Mouse (Mus musculus) forebrain, embryonic 11.5 days (tissue): ENCODE measurements at regions not wholly inside any gene's neighbourhood (a gene's known extent, or its start where the extent isn't known, plus 50 kb on each side); places are given as distances from the start of the nearest gene placed in this dataset.
A peak's percentile ranks its signal among the peaks of the same experiment; 100 is the strongest.

Source experiments
- ATAC-seq: fragments of 200-750 bp; cut with Nextera tagmentation; replicated peaks from 2 replicates; pipeline ENCODE4 v1.8.0; 2017; ENCODE audit warnings: moderate TSS enrichment; ENCODE audit not compliant: low FRiP score
- DNase-seq: peaks from one replicate; pipeline ENCODE4 v3.0.0-alpha.2; 2017; ENCODE audit warnings: low spot score
- H3K27ac ChIP-seq: fragments of 300-500 bp; sonication (generic); 2 replicates; pipeline ENCODE4 v1.5.1; 2014; ENCODE audit warnings: low read depth, low read length
- H3K27me3 ChIP-seq: fragments of 300-500 bp; sonication (generic); 2 replicates; pipeline ENCODE4 v1.6.1; 2014; ENCODE audit warnings: mild to moderate bottlenecking, low read length, mixed read lengths; ENCODE audit not compliant: control insufficient read depth, insufficient read depth
- H3K36me3 ChIP-seq: fragments of 300-500 bp; sonication (generic); 2 replicates; pipeline ENCODE4 v1.6.1; 2014; ENCODE audit warnings: mild to moderate bottlenecking, low read length, moderate library complexity, mixed read lengths; ENCODE audit not compliant: control insufficient read depth, insufficient read depth
- H3K4me1 ChIP-seq: fragments of 300-500 bp; sonication (generic); replicated peaks from 2 replicates; pipeline ENCODE4 v1.6.1; 2014; ENCODE audit warnings: low read length, mixed read lengths; ENCODE audit not compliant: control insufficient read depth, insufficient read depth
- H3K4me2 ChIP-seq: fragments of 300-500 bp; sonication (generic); 2 replicates; pipeline ENCODE4 v1.6.1; 2014; ENCODE audit warnings: low read depth, mild to moderate bottlenecking, low read length, moderate library complexity, mixed read lengths; ENCODE audit not compliant: severe bottlenecking
- H3K4me3 ChIP-seq: fragments of 300-500 bp; sonication (generic); 2 replicates; pipeline ENCODE4 v1.5.1; 2014; ENCODE audit warnings: low read depth, low read length
- H3K9ac ChIP-seq: fragments of 300-500 bp; sonication (generic); 2 replicates; pipeline ENCODE4 v1.6.1; 2014; ENCODE audit warnings: low read length
- H3K9me3 ChIP-seq: fragments of 300-500 bp; sonication (generic); 2 replicates; pipeline ENCODE4 v1.6.1; 2016; ENCODE audit warnings: low read length, mixed read lengths; ENCODE audit not compliant: control insufficient read depth
- WGBS: fragments of 180-500 bp; shearing (Covaris S2); extraction: QIAGEN DNeasy Blood & Tissue Kit; methylation state at CpG from one replicate; pipeline ENCODE4 v1.1.7; 2014; 5-methylcytosine and 5-hydroxymethylcytosine counted together

DNA sequence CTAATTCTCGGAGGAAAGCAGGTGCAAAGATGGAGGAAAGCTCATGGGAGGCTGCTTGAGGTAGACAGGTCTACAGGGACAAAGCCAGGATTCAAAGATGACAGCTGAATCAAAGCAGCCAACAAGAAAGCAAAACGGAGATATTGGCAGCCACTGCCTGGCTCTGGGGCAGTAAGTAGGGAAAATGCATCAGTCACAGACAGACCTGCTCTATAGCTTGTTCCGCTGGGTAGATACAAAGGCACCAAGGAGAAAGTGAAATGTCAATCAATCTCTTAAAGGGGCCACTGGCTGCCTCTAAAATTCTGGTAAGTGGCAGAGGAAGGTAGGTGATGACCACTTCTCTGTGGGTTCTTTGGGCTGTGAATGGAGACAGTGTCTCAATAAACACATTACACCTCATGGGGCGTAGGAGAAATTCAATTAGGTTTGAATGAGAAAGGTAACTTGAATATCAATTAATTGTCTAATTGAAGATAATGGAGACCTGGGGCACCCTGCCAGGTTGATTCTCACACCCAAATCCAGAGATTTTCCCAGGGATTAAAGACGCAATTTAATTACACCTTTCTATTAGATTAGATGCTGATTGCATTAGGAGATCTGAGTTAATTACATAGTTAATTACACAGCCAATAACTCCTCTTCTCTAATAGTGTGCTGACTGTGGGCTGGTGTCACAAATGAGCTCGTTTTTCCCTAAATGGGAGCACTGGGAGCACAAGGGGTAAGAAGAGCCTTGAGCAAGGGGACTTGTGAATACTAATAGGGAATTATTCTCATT is 555.1 kb downstream of the Gm9195 start:
- H3K4me2 ChIP-seq, result no peak overlapping the region
- DNase-seq, result no peak
- H3K4me3 ChIP-seq, result no peak overlapping the region
- peaks cover 2% of the 10 kb centered on the region; the same call in 1 of the 2 replicates for H3K4me1 ChIP-seq
- H3K27me3 ChIP-seq, result 0 out of 2 replicates have a peak, but pooled peaks cover 4% of the 10 kb centered on the region
- ATAC-seq, result peak; percentile 76
- 30% methylated on average over 6 of the region's 6 CpGs for WGBS
- no peak overlapping the region for H3K27ac ChIP-seq
- no peaks in the 10 kb centered on the region for H3K9me3 ChIP-seq
- no peak overlapping the region for H3K9ac ChIP-seq
- no peaks in the 10 kb centered on the region for H3K36me3 ChIP-seq

- Histone ChIP-seq H3K27ac (no peak overlapping the region), H3K4me3 (no peak overlapping the region), H3K36me3 (no peaks in the 10 kb centered on the region), H3K9me3 (no peaks in the 10 kb centered on the region), H3K4me2 (no peak overlapping the region), H3K27me3 (no peaks in the 10 kb centered on the region), H3K4me1 (no peaks in the 10 kb centered on the region), H3K9ac (no peak overlapping the region)
- 77% methylated on average over 5 of the region's 5 CpGs for WGBS
- ATAC-seq, result no peak
- no peak for DNase-seq
Measured at GRCm38 (mm10) chr14:71915964-71916363, 575.7 kb downstream of the Gm9195 start.

DNA sequence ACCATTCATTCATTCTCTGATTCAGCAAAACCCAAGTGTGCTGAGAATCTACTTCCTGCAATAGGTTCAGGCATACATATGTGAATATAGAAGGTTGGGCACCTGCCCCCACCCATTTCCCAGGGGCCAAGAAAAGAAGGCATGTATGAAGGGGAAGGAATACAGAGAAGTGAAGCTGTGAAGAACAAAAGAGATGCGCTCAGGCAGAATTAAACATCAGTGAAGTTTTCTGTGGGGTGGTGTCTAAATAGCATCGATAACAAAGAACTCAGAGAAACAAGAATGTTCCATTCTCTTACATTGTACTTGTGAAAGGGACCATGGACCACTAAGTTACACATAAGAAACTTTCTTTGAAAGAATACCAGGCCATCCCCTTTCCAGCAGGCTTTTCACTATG is 580.7 kb downstream of the Gm9195 start:
- no peak overlapping the region for H3K4me2 ChIP-seq
- no peaks in the 10 kb centered on the region for H3K36me3 ChIP-seq
- H3K27me3 ChIP-seq, result no peaks in the 10 kb centered on the region
- DNase-seq (no peak), ATAC-seq (no peak)
- no peak overlapping the region for H3K27ac ChIP-seq
- H3K9ac ChIP-seq, result no peak overlapping the region
- no peak overlapping the region for H3K4me3 ChIP-seq
- WGBS, result 77% methylated on average over 2 of the region's 2 CpGs
- no peaks in the 10 kb centered on the region for H3K9me3 ChIP-seq
- H3K4me1 ChIP-seq, result no peaks in the 10 kb centered on the region

DNA sequence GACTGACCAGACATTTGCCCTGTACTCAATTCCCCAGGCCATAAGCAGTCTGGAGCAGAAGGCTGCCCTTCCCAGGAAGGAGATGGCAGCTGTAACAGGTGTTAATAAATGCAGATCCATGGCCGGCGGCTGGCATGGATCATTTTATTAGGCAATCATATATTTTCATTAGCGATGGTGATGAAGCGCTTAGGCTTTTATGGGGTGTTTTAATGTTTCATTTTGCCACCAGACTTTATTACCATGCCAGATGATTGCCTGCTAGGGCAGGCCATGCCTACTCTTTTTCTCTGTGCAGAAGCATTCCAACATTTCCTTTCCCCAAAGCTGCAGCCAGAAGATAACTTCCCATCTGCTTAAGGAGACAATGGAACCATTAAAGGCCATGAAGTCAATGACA is 596.2 kb downstream of the Gm9195 start:
- WGBS, result 95% methylated on average over 4 of the region's 4 CpGs

GRCm38 (mm10) chr14:71894811-71895210 is 596.8 kb downstream of the Gm9195 start:
- no peak overlapping the region for H3K4me3 ChIP-seq
- no peaks in the 10 kb centered on the region for H3K4me1 ChIP-seq
- H3K36me3 ChIP-seq, result no peaks in the 10 kb centered on the region
- DNase-seq (no peak), ATAC-seq (no peak)
- H3K9ac ChIP-seq, result no peak overlapping the region
- no peaks in the 10 kb centered on the region for H3K9me3 ChIP-seq
- WGBS, result 86% methylated on average over 4 of the region's 4 CpGs
- no peak overlapping the region for H3K4me2 ChIP-seq
- no peaks in the 10 kb centered on the region for H3K27me3 ChIP-seq
- H3K27ac ChIP-seq, result no peak overlapping the region

More for the DNA sequence above, 596.2 kb downstream of the Gm9195 start:
- Histone ChIP-seq H3K27me3 (no peaks in the 10 kb centered on the region), H3K9ac (no peak overlapping the region), H3K36me3 (no peaks in the 10 kb centered on the region), H3K4me2 (no peak overlapping the region), H3K27ac (no peak overlapping the region), H3K4me3 (no peak overlapping the region), H3K9me3 (no peaks in the 10 kb centered on the region), H3K4me1 (no peaks in the 10 kb centered on the region)
- no peak for ATAC-seq
- DNase-seq, result no peak

DNA sequence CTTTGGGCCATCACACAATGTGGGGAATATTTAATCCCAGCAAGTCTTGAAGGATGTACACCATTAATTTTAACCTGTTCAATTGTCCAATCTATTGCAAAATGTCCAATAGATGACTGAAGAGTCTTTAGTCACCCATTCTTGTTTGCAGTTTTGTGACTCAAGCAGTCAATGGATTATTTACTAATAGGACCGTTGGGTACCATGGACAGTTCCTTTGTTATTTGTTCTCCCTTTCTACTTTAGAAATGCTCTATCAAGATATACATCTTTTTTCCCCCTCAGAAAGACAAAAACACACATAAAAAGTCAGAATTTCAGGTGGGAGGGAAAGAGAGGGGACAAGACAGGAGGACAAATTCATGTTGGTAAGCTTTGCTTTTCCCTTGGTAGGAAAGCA is 598.3 kb downstream of the Gm9195 start:
- H3K4me3 ChIP-seq, result no peak overlapping the region
- no peak overlapping the region for H3K4me2 ChIP-seq
- WGBS, result 80% methylated on average over 1 of the region's 1 CpGs
- H3K9ac ChIP-seq, result no peak overlapping the region
- H3K27me3 ChIP-seq, result no peaks in the 10 kb centered on the region
- H3K27ac ChIP-seq, result no peak overlapping the region
- H3K4me1 ChIP-seq, result no peaks in the 10 kb centered on the region
- H3K9me3 ChIP-seq, result no peaks in the 10 kb centered on the region
- DNase-seq (no peak), ATAC-seq (no peak)
- no peaks in the 10 kb centered on the region for H3K36me3 ChIP-seq

DNA sequence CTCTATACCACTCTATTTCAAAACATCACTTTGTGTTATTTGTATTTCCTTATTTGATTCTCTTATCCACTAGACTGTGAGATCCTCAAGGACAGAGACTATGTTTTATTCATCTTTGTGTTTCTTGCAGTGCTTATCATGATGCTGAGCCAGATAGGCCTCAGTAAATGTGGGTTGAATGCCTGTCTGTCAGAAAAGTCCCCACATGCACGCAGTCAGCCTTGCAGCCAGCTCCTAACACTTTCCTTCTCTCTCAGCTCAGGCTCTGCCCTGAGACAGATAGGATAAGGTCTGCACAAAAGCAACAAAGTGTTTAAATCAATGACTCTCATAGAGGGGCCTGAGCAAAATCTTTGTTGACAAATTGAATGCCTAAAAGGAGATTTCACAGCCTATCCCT is 600.0 kb downstream of the Gm9195 start:
- no peak overlapping the region for H3K9ac ChIP-seq
- WGBS, result 81% methylated on average over 1 of the region's 1 CpGs
- ATAC-seq, result no peak
- no peaks in the 10 kb centered on the region for H3K9me3 ChIP-seq
- DNase-seq, result no peak
- H3K36me3 ChIP-seq, result no peaks in the 10 kb centered on the region
- H3K4me2 ChIP-seq, result no peak overlapping the region
- H3K27ac ChIP-seq, result no peak overlapping the region
- no peaks in the 10 kb centered on the region for H3K27me3 ChIP-seq
- no peaks in the 10 kb centered on the region for H3K4me1 ChIP-seq
- no peak overlapping the region for H3K4me3 ChIP-seq

DNA sequence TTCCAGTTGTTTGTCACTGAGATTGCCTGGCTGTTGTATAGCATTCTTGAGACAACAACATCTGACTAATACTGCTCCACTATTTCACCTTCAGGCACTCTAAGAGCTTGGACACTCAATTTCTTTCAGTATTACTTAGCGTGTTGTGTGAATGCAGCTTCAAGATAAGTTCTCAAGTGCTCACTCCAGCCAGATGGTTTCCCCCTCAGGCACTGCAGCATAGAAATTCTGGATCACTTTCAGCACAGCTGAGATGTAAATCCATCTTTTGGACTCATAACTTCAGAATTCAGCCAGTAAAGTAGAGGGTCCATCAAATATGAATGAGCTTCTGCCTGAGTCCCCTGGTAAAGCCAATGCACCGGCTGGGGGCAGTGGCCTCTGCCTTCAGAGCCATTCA is 608.8 kb downstream of the Gm9195 start:
- ATAC-seq (no peak), DNase-seq (no peak)
- Histone ChIP-seq H3K4me1 (no peaks in the 10 kb centered on the region), H3K4me3 (no peak overlapping the region), H3K9ac (no peak overlapping the region), H3K36me3 (no peaks in the 10 kb centered on the region), H3K4me2 (no peak overlapping the region), H3K27ac (no peak overlapping the region), H3K9me3 (no peaks in the 10 kb centered on the region), H3K27me3 (no peaks in the 10 kb centered on the region)
- WGBS, result 92% methylated on average over 2 of the region's 2 CpGs

GRCm38 (mm10) chr14:71845546-71845945 is 646.1 kb downstream of the Gm9195 start:
- no peaks in the 10 kb centered on the region for H3K27me3 ChIP-seq
- no peaks in the 10 kb centered on the region for H3K4me1 ChIP-seq
- ATAC-seq (no peak), DNase-seq (no peak)
- H3K9ac ChIP-seq, result no peak overlapping the region
- H3K4me3 ChIP-seq, result no peak overlapping the region
- no peak overlapping the region for H3K27ac ChIP-seq
- no peak overlapping the region for H3K4me2 ChIP-seq
- no peaks in the 10 kb centered on the region for H3K9me3 ChIP-seq
- no peaks in the 10 kb centered on the region for H3K36me3 ChIP-seq
